Mouse (Mus musculus) thymus, postnatal 4 days (tissue): ENCODE data around the gene Brd4.

Experiments
- DNase-seq: peaks from one replicate; pipeline ENCODE4 v3.0.0; 2021

Gene Brd4

DNA sequence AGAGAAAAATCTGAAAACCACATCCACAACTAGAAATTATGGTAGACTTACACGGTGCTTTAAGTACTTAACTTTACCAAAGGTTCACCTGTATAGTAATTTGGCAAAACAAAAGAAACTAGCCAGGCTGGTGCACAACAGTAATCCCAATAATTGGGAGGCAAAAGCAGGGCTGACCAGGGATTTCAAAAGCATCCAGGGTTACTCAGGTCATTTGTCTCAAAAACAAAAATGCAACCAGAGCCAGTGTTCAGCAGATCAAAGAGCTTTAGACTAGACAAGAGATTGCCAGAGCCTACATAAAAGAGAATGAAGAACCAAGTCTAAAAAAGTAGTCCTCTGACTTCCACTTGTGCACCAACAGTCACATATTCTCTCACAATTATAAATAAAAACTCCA, 7.3 kb downstream of the Brd4 start:
- DNase-seq, result no peak

GRCm38 (mm10) chr17:32275568-32275967, 9.0 kb downstream of the Brd4 start:
- DNase-seq, result no peak

GRCm38 (mm10) chr17:32269151-32269550, 15.4 kb downstream of the Brd4 start:
- no peak for DNase-seq

GRCm38 (mm10) chr17:32268540-32268960, 16.0 kb downstream of the Brd4 start:
- DNase-seq, result no peak

DNA sequence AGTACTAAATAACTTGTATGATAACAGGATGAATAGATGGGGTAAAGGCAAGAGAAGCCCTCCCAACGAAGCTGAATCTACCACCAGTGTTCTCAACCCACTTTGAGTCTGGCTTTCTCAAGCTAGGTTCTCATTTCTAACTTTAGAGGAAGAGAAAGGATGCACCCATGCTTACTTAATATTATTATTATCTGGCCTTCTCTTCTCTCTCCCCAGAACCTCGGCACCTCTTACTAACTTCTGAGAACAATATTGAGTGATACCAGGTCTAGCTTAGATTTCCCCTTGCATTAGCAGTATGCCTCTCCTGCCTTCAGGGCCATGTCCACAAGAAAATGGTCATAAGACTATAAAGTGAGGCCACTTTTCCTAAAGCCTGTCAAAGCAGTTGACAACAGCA, 16.4 kb downstream of the Brd4 start:
- no peak for DNase-seq

- DNase-seq, result no peak
Measured at GRCm38 (mm10) chr17:32267617-32268016, 16.9 kb downstream of the Brd4 start.

GRCm38 (mm10) chr17:32263672-32264071, 20.9 kb downstream of the Brd4 start:
- no peak for DNase-seq

GRCm38 (mm10) chr17:32262831-32263559, 21.5 kb downstream of the Brd4 start:
- DNase-seq, result no peak

- no peak for DNase-seq
Measured at GRCm38 (mm10) chr17:32258869-32259268, 25.7 kb downstream of the Brd4 start.

DNA sequence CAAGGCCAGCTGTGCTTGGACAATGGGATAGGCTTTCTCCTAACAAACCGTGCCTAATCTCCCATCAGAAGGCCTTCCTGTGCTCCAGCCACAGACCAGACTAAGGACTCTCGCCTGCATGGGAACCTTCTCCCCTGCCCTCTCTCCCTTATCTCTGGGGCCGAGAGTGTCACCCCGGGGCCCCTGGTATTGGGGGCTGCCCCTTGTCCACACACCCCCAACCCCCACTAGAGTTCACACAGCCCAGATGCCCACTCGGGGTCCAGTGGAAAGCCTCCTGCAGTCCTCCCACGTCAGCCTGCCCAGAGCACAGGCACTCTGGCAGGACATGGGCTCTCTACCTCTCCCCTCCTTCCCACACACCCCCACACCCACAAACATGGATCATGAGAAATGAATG, 26.6 kb downstream of the Brd4 start:
- no peak for DNase-seq

GRCm38 (mm10) chr17:32257452-32257851, 27.1 kb downstream of the Brd4 start:
- DNase-seq, result no peak

DNA sequence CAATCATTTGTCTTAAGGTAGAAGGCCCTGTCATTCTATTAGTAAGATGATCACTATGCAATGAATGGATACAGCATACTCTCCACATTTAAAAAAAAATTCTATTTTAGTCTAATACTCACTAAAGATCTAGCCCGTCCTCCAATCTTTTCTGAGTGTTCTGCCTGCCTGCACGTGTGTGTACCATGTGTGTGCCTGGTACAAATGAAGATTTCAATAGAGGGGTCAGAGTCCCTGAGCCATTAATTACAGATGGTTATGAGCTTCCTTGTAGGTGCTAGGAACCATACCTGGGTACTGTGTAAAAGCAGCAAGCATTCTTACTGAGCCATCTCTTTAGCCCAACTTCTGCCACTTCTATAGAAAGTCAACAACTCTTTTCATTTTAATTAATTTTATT, 27.6 kb downstream of the Brd4 start:
- DNase-seq, result no peak

GRCm38 (mm10) chr17:32253261-32253660, 31.3 kb downstream of the Brd4 start:
- DNase-seq, result no peak

DNA sequence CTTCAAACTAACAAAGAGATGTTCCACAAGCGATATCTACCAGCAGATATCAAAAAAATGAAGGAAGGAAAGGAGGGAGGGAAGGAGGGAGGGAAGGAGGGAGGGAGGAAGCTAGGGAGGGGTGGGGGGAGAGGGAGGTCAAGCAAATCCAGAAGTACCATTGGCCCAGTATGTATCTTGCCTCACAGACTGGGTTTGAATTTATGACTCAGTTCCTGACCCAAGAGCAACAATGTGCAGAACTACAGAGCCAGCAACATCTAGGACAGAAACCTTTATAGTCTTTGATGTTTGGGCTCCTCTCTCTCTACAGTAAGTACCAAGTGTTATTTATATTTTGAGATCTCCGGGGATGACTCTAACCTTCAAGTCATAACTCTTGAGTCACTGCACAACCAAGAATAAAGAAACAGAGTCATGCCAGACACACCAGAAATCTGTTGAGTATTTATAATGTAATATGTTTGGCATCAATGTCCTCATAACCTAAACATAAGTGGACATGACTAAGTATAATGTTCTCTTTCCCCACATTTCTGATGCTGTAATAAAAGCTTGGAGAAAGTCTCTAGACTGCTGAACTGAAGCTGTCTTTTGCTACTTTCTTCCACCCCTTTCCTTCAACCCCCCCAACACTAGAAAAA, 32.6 kb downstream of the Brd4 start:
- no peak for DNase-seq

- no peak for DNase-seq
Measured at GRCm38 (mm10) chr17:32250066-32250465, 34.5 kb downstream of the Brd4 start.

GRCm38 (mm10) chr17:32248192-32248591, 36.3 kb downstream of the Brd4 start:
- no peak for DNase-seq

DNA sequence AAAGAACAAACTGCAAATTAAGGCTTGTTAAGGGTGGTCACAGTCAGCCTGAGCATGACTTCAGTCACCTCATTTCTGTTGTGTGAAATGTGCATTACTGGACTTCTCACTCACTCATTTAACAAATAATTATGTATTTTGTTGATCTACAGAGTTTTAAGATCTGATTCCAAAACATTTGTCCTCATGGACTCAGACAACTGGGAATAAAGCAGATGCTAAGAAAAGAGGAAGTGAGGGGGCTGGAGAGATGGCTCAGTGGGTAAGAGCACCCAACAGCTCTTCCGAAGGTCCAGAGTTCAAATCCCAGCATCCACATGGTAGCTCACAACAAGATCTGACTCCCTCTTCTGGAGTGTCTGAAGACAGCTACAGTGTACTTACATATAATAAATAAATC, 36.9 kb downstream of the Brd4 start:
- DNase-seq, result no peak

GRCm38 (mm10) chr17:32246117-32246516, 38.4 kb downstream of the Brd4 start:
- DNase-seq, result no peak

- no peak for DNase-seq
Measured at GRCm38 (mm10) chr17:32240881-32241531, 43.5 kb downstream of the Brd4 start.

GRCm38 (mm10) chr17:32238589-32238988, 45.9 kb downstream of the Brd4 start:
- DNase-seq, result no peak

GRCm38 (mm10) chr17:32235534-32236191, 48.9 kb downstream of the Brd4 start:
- no peak for DNase-seq

DNA sequence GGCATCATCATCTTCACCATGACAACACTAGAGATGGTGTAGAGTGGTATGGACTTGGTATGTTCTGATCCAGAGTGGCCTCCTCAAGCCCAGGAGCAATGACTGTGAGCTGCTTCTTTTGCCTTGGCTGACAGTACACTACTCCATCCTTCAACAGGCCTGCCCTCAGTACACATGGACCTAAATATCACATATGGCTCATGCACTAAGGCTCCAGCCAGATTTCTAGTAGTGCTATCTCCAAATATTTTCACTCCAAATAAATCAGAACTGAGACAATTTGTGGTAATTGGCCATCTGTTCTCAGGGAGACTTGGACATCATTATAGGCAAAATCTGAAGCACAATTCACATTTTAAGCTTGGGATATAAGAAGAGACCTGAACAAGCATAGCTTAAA, 51.3 kb downstream of the Brd4 start:
- DNase-seq, result no peak

DNA sequence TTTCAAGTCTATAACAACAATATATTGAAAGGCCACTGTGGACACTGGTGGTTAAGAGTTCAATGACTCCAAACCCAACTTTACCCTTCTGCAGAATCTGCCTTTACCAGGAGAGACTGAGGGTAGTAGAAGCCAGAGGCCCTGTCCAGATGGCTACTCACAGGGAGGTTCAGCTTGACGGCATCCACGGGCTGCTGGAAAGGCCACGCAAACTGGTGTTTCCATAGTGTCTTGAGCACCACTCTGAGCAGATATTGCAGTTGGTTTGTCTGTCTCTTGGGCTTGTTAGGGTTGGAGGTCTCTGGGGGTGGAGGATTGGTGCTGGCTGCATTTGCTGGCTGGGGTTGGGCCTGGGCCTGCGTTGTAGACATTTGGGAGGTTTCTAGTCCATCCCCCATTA, 55.3 kb downstream of the Brd4 start:
- no peak for DNase-seq

- DNase-seq, result no peak
Measured at GRCm38 (mm10) chr17:32220873-32221272, 63.6 kb downstream of the Brd4 start.
